Comparison of ENCODE assay signal across 8 mouse cellular contexts in genomic region chr2:161109398-161109821, GRCm38 (mm10). TPM values are rescaled to one million over a fixed set of nuclear protein-coding genes. Genes with fewer than 3 reads are reported as not detected.
DNase-seq lines count a peak whose midpoint lies in the region; ATAC-seq and TF ChIP-seq lines count a peak whose summit lies in the region.

No protein-coding gene starts in this region.

- H3K27ac ChIP-seq in cerebellum, adult 2 months (ENCODE audit: insufficient read depth, low read length) = peak overlapping the region; percentile 79
- H3K27ac ChIP-seq in lung, embryonic 15.5 days = peak overlapping the region; percentile 56
- peak overlapping the region; percentile 98 for H3K27ac ChIP-seq in hindbrain, embryonic 12.5 days
- peak overlapping the region; percentile 48; the same call in 1 of the 2 replicates for H3K27ac ChIP-seq in midbrain, embryonic 11.5 days (ENCODE audit: low read depth, low read length)

- no peaks in the 10 kb centered on the region for H3K9me3 ChIP-seq in lung, embryonic 15.5 days
- H3K9me3 ChIP-seq in hindbrain, embryonic 12.5 days (replicated peaks) = no peaks in the 10 kb centered on the region
- H3K9me3 ChIP-seq in midbrain, embryonic 11.5 days (ENCODE audit: control insufficient read depth, low read length) = no peaks in the 10 kb centered on the region

- ATAC-seq in lung, embryonic 15.5 days (ENCODE audit: borderline replicate concordance, extremely low read depth, low FRiP score, low TSS enrichment) = peak; percentile 21
- ATAC-seq in hindbrain, embryonic 12.5 days (ENCODE audit: low FRiP score) = peak; percentile 65
- ATAC-seq in midbrain, embryonic 11.5 days (ENCODE audit: low FRiP score) = no peak

- DNase-seq in cerebellum, adult 2 months = no peak
- no peak for DNase-seq in cerebellum, adult 9-10 months
- DNase-seq in lung, adult 18-20 months = no peak
- DNase-seq in midbrain, embryonic 11.5 days (ENCODE audit: low spot score, missing footprints) = no peak
- DNase-seq in cerebellum, adult 18-20 months = no peak
- no peak for DNase-seq in adrenal gland, postnatal 36 days

- peak overlapping the region; percentile 60 for H3K9ac ChIP-seq in lung, embryonic 15.5 days
- peak overlapping the region; percentile 73 for H3K9ac ChIP-seq in hindbrain, embryonic 12.5 days
- peak overlapping the region; percentile 75 for H3K9ac ChIP-seq in midbrain, embryonic 11.5 days (ENCODE audit: low read length)

- TF ChIP-seq POLR2A in cerebellum, adult 2 months (IDR thresholded peaks at IDR 0.05; ENCODE audit: borderline replicate concordance, insufficient read depth, low read length) = no peak

- no peak for TF ChIP-seq CTCF in cerebellum, adult 2 months (IDR thresholded peaks at IDR 0.05; ENCODE audit: borderline replicate concordance, insufficient read depth, low read depth, low read length)

- H3K4me1 ChIP-seq in cerebellum, adult 2 months (ENCODE audit: control insufficient read depth, insufficient read depth, low read length) = peaks cover 2% of the 10 kb centered on the region; the same call in 1 of the 2 replicates
- peaks cover 31% of the 10 kb centered on the region for H3K4me1 ChIP-seq in lung, embryonic 15.5 days
- peaks cover 21% of the 10 kb centered on the region for H3K4me1 ChIP-seq in hindbrain, embryonic 12.5 days
- H3K4me1 ChIP-seq in midbrain, embryonic 11.5 days (ENCODE audit: control insufficient read depth, insufficient read depth, low read length) = peaks cover 9% of the 10 kb centered on the region

- H3K4me2 ChIP-seq in lung, embryonic 15.5 days = peak overlapping the region; percentile 88
- peak overlapping the region; percentile 77 for H3K4me2 ChIP-seq in hindbrain, embryonic 12.5 days (replicated peaks)
- peak overlapping the region; percentile 87 for H3K4me2 ChIP-seq in midbrain, embryonic 11.5 days

- peak overlapping the region; percentile 81 for H3K4me3 ChIP-seq in cerebellum, adult 2 months (replicated peaks; ENCODE audit: insufficient read depth, low read depth, low read length)
- H3K4me3 ChIP-seq in lung, embryonic 15.5 days = peak overlapping the region; percentile 84
- peak overlapping the region; percentile 99 for H3K4me3 ChIP-seq in hindbrain, embryonic 12.5 days
- H3K4me3 ChIP-seq in midbrain, embryonic 11.5 days (ENCODE audit: low read depth, low read length) = peak overlapping the region; percentile 96

- under 1% methylated on average over 26 of the region's 26 CpGs for WGBS in cerebellum, adult 2 months
- under 1% methylated on average over 26 of the region's 26 CpGs for WGBS in lung, embryonic 15.5 days
- under 1% methylated on average over 26 of the region's 26 CpGs for WGBS in hindbrain, embryonic 12.5 days
- WGBS in midbrain, embryonic 11.5 days = under 1% methylated on average over 25 of the region's 26 CpGs

- no peaks in the 10 kb centered on the region for H3K36me3 ChIP-seq in lung, embryonic 15.5 days
- H3K36me3 ChIP-seq in hindbrain, embryonic 12.5 days = no peaks in the 10 kb centered on the region
- H3K36me3 ChIP-seq in midbrain, embryonic 11.5 days (ENCODE audit: control insufficient read depth, insufficient read depth, low read length) = no peaks in the 10 kb centered on the region

- H3K27me3 ChIP-seq in cerebellum, adult 2 months (ENCODE audit: control insufficient read depth, insufficient read depth, low read length) = no peaks in the 10 kb centered on the region
- no peaks in the 10 kb centered on the region for H3K27me3 ChIP-seq in lung, embryonic 15.5 days
- no peaks in the 10 kb centered on the region for H3K27me3 ChIP-seq in hindbrain, embryonic 12.5 days
- H3K27me3 ChIP-seq in midbrain, embryonic 11.5 days (ENCODE audit: control insufficient read depth, insufficient read depth, low read length) = no peaks in the 10 kb centered on the region

RNA-seq across cellular contexts. Expression of gene Chd6, which starts 0.5 kb away (rescaled TPM):
- 33.7 and 35.6 TPM in 2 replicates for polyA plus RNA-seq in cerebellum, adult 2 months (2012; rRNA removed)
- polyA plus RNA-seq in lung, embryonic 15.5 days (2015; fragmentation: Nextera tagmentation; extraction: Ambion mirVana) = 28.7 and 32.8 TPM in 2 replicates
- polyA plus RNA-seq in hindbrain, embryonic 12.5 days (2016; fragmentation: Nextera tagmentation; extraction: Ambion mirVana) = 42.0 and 48.2 TPM in 2 replicates
- 34.4 and 38.0 TPM in 2 replicates for polyA plus RNA-seq in midbrain, embryonic 11.5 days (2014; fragmentation: Nextera tagmentation; extraction: Ambion mirVana)
- total RNA-seq in adrenal gland, postnatal 36 days (2021) = 10 to 100 TPM; 34.7 TPM

Comparison
In these comparisons a context has a peak if more than half of its experiments do, and no peak if none do; other contexts are left out.
1. H3K27ac ChIP-seq: peak in every context shown above with its lines; median percentile 98 in hindbrain, embryonic 12.5 days; 79 in cerebellum, adult 2 months; 56 in lung, embryonic 15.5 days; 48 in midbrain, embryonic 11.5 days.